Comparison of ENCODE assay signal across 14 mouse cellular contexts in genomic region chrX:96025374-96025773, GRCm38 (mm10).
DNase-seq lines count a peak whose midpoint lies in the region; ATAC-seq and TF ChIP-seq lines count a peak whose summit lies in the region.
"Had no signal": no experiment of that assay in that cellular context is flagged by ENCODE, and none has a peak within 500 bp of the region (broad histone marks: within the 10 kb centered on the region; RNA-seq: fewer than 3 reads in every experiment).

No protein-coding gene starts in this region.

- no peak overlapping the region for H3K4me3 ChIP-seq in heart, embryonic 13.5 days
- no peak overlapping the region for H3K4me3 ChIP-seq in layer of hippocampus, adult 2 months
- no peak overlapping the region for H3K4me3 ChIP-seq in brown adipose tissue, adult 24 weeks (ENCODE audit: insufficient read depth, low read depth, low read length)
- H3K4me3 ChIP-seq: forebrain, embryonic 13.5 days; left cerebral cortex, adult 2 months; neural tube, embryonic 15.5 days had no signal

- intact Hi-C loops in heart, postnatal 14 days (cut with DNase I): loop anchor here (2.0 kb wide), 1 partner anchor 109 kb away; no protein-coding TSS in a partner anchor

- H3K4me1 ChIP-seq in heart, embryonic 13.5 days: no peaks in the 10 kb centered on the region
- no peaks in the 10 kb centered on the region for H3K4me1 ChIP-seq in brown adipose tissue, adult 24 weeks (ENCODE audit: control insufficient read depth, insufficient read depth, insufficient read length, low read length)
- H3K4me1 ChIP-seq: forebrain, embryonic 13.5 days; neural tube, embryonic 15.5 days had no signal

- whole genome bisulfite sequencing in heart, embryonic 13.5 days: 71% methylated on average over 3 of the region's 3 CpGs

- DNase-seq in heart, postnatal 14 days: no peak
- no peak for DNase-seq in layer of hippocampus, adult 2 months (ENCODE audit: low spot score in 2 of 2)
- DNase-seq in layer of hippocampus, adult 9-10 months (ENCODE audit: low spot score): no peak
- DNase-seq in 3T3-L1 (ENCODE audit: low read depth, low spot score): peak; percentile 3
- no peak for DNase-seq in right cerebral cortex, postnatal 10 days (ENCODE audit: low spot score in 2 of 2)
- no peak for DNase-seq in Muller cell, postnatal 12 days (ENCODE audit: inconsistent ontology term)
- DNase-seq: cerebellum, adult 11-12 months; right cerebral cortex, adult 18-20 months; thymus, adult 18-20 months had no signal

- H3K4me2 ChIP-seq in heart, embryonic 13.5 days: no peak overlapping the region
- H3K4me2 ChIP-seq: forebrain, embryonic 13.5 days; neural tube, embryonic 15.5 days had no signal

- H3K27me3 ChIP-seq in heart, embryonic 13.5 days (replicated peaks): no peaks in the 10 kb centered on the region
- H3K27me3 ChIP-seq: forebrain, embryonic 13.5 days; neural tube, embryonic 15.5 days had no signal

- no peak for TF ChIP-seq CTCF in layer of hippocampus, adult 2 months (conservative IDR thresholded peaks at IDR 0.05)

- H3K27ac ChIP-seq in heart, embryonic 13.5 days (replicated peaks): peak overlapping the region; percentile 70
- H3K27ac ChIP-seq in layer of hippocampus, adult 2 months: peak overlapping the region; percentile 46; the same call in 1 of the 2 replicates
- peak overlapping the region; percentile 90 for H3K27ac ChIP-seq in brown adipose tissue, adult 24 weeks (replicated peaks; ENCODE audit: low read depth, low read length)
- H3K27ac ChIP-seq: forebrain, embryonic 13.5 days; left cerebral cortex, adult 2 months; neural tube, embryonic 15.5 days had no signal

- no peak for ATAC-seq in heart, embryonic 13.5 days (ENCODE audit: extremely low read depth, insufficient number of reproducible peaks, low FRiP score, low TSS enrichment)
- ATAC-seq: forebrain, embryonic 13.5 days had no signal

- no peaks in the 10 kb centered on the region for H3K36me3 ChIP-seq in heart, embryonic 13.5 days
- H3K36me3 ChIP-seq: neural tube, embryonic 15.5 days had no signal

- no peak overlapping the region for H3K9ac ChIP-seq in heart, embryonic 13.5 days
- H3K9ac ChIP-seq: forebrain, embryonic 13.5 days; neural tube, embryonic 15.5 days had no signal

- H3K9me3 ChIP-seq in heart, embryonic 13.5 days: no peaks in the 10 kb centered on the region
- H3K9me3 ChIP-seq: forebrain, embryonic 13.5 days; neural tube, embryonic 15.5 days had no signal
